Mouse (Mus musculus): ENCODE data around the gene Polr2j.

GRCm38 (mm10) chr5:136142746-136143145, 26.3 kb downstream of the Polr2j start:
- TF ChIP-seq POLR2A (IDR thresholded peaks at IDR 0.05; ENCODE audit: control insufficient read depth, low read depth, low read length) (no peak), CTCF (IDR thresholded peaks at IDR 0.05; ENCODE audit: control insufficient read depth, insufficient read depth, insufficient replicate concordance, low read depth, low read length) (no peak; the same call in 1 of the 2 replicates)

Measured in testis, adult 2 months (tissue).